Mouse (Mus musculus): Measurements from ENCODE around the gene Hoxd4. TPM values are rescaled to one million over a fixed set of nuclear protein-coding genes. Genes with fewer than 3 reads are reported as not detected.

Gene Hoxd4
- polyA plus RNA-seq, 1 experiment from 2014 or later, result 0.29 TPM

- H3K9me3 ChIP-seq, result no peaks in the 10 kb centered on the region
- peaks cover 24% of the 10 kb centered on the region for H3K4me1 ChIP-seq
- 9% methylated on average over 57 of the region's 58 CpGs for WGBS
- H3K36me3 ChIP-seq, result no peaks in the 10 kb centered on the region
- H3K9ac ChIP-seq, result no peak overlapping the region
- no peak for ATAC-seq (ENCODE audit: insufficient number of reproducible peaks, low FRiP score, low TSS enrichment, low read depth)
- peak overlapping the region; percentile 26; the same call in 1 of the 2 replicates for H3K4me2 ChIP-seq
- peak overlapping the region; percentile 15 for H3K4me3 ChIP-seq
- no peak overlapping the region for H3K27ac ChIP-seq
- H3K27me3 ChIP-seq, result peaks cover 97% of the 10 kb centered on the region
Measured at GRCm38 (mm10) chr2:74746298-74746921, 34.7 kb downstream of the Hoxd4 start.

GRCm38 (mm10) chr2:74747006-74747405 lies 35.3 kb downstream of the Hoxd4 start:
- peak overlapping the region; percentile 15; the same call in 1 of the 2 replicates for H3K4me3 ChIP-seq
- H3K9me3 ChIP-seq, result no peaks in the 10 kb centered on the region
- H3K4me1 ChIP-seq, result peaks cover 24% of the 10 kb centered on the region
- WGBS, result 12% methylated on average over 24 of the region's 24 CpGs
- H3K4me2 ChIP-seq, result 0 out of 2 replicates have a peak overlapping the region, but pooled peaks have one; percentile 26
- no peak for ATAC-seq (ENCODE audit: insufficient number of reproducible peaks, low FRiP score, low TSS enrichment, low read depth)
- no peak overlapping the region for H3K27ac ChIP-seq
- H3K36me3 ChIP-seq, result no peaks in the 10 kb centered on the region
- no peak overlapping the region for H3K9ac ChIP-seq
- peaks cover 97% of the 10 kb centered on the region for H3K27me3 ChIP-seq

GRCm38 (mm10) chr2:74747661-74748141 lies 36.0 kb downstream of the Hoxd4 start:
- H3K36me3 ChIP-seq, result no peaks in the 10 kb centered on the region
- no peak for ATAC-seq (ENCODE audit: insufficient number of reproducible peaks, low FRiP score, low TSS enrichment, low read depth)
- H3K4me1 ChIP-seq, result peaks cover 28% of the 10 kb centered on the region
- no peak overlapping the region for H3K27ac ChIP-seq
- H3K9me3 ChIP-seq, result no peaks in the 10 kb centered on the region
- WGBS, result 28% methylated on average over 11 of the region's 11 CpGs
- H3K9ac ChIP-seq, result no peak overlapping the region
- H3K4me3 ChIP-seq, result no peak overlapping the region
- peaks cover 97% of the 10 kb centered on the region for H3K27me3 ChIP-seq
- no peak overlapping the region for H3K4me2 ChIP-seq

- Histone ChIP-seq H3K4me2 (no peak overlapping the region), H3K27ac (no peak overlapping the region), H3K4me1 (peaks cover 33% of the 10 kb centered on the region), H3K4me3 (no peak overlapping the region), H3K27me3 (peaks cover 99% of the 10 kb centered on the region), H3K36me3 (no peaks in the 10 kb centered on the region), H3K9me3 (no peaks in the 10 kb centered on the region), H3K9ac (no peak overlapping the region)
- ATAC-seq (ENCODE audit: insufficient number of reproducible peaks, low FRiP score, low TSS enrichment, low read depth), result no peak
- WGBS, result 26% methylated on average over 9 of the region's 9 CpGs
Measured at GRCm38 (mm10) chr2:74748436-74748995, 36.8 kb downstream of the Hoxd4 start.

GRCm38 (mm10) chr2:74749337-74750121 lies 37.8 kb downstream of the Hoxd4 start:
- Histone ChIP-seq H3K4me3 (peak overlapping the region; percentile 31), H3K4me2 (peak overlapping the region; percentile 46), H3K9ac (no peak overlapping the region), H3K9me3 (no peaks in the 10 kb centered on the region), H3K27me3 (peaks cover 99% of the 10 kb centered on the region), H3K27ac (no peak overlapping the region), H3K4me1 (peaks cover 33% of the 10 kb centered on the region), H3K36me3 (no peaks in the 10 kb centered on the region)
- ATAC-seq (ENCODE audit: insufficient number of reproducible peaks, low FRiP score, low TSS enrichment, low read depth), result peak; percentile 38; the same call in 1 of the 2 replicates
- WGBS, result under 1% methylated on average over 47 of the region's 47 CpGs

- Histone ChIP-seq H3K4me1 (peaks cover 33% of the 10 kb centered on the region), H3K27me3 (peaks cover 98% of the 10 kb centered on the region), H3K27ac (no peak overlapping the region), H3K9me3 (no peaks in the 10 kb centered on the region), H3K36me3 (no peaks in the 10 kb centered on the region), H3K4me3 (no peak overlapping the region), H3K9ac (no peak overlapping the region), H3K4me2 (no peak overlapping the region; the same call in 1 of the 2 replicates)
- WGBS, result 50% methylated on average over 5 of the region's 5 CpGs
- ATAC-seq (ENCODE audit: insufficient number of reproducible peaks, low FRiP score, low TSS enrichment, low read depth), result no peak
Measured at GRCm38 (mm10) chr2:74750731-74751250, 39.1 kb downstream of the Hoxd4 start.

GRCm38 (mm10) chr2:74751861-74752260 lies 40.1 kb downstream of the Hoxd4 start:
- Histone ChIP-seq H3K4me2 (no peak overlapping the region), H3K27me3 (peaks cover 95% of the 10 kb centered on the region), H3K9ac (no peak overlapping the region), H3K9me3 (no peaks in the 10 kb centered on the region), H3K4me1 (peaks cover 25% of the 10 kb centered on the region), H3K4me3 (no peak overlapping the region), H3K27ac (no peak overlapping the region), H3K36me3 (no peaks in the 10 kb centered on the region)
- 81% methylated on average over 1 of the region's 1 CpGs for WGBS
- no peak for ATAC-seq (ENCODE audit: insufficient number of reproducible peaks, low FRiP score, low TSS enrichment, low read depth)

- Histone ChIP-seq H3K27me3 (peaks cover 90% of the 10 kb centered on the region), H3K9me3 (no peaks in the 10 kb centered on the region), H3K27ac (no peak overlapping the region), H3K4me1 (peaks cover 22% of the 10 kb centered on the region), H3K4me2 (peak overlapping the region; percentile 66), H3K9ac (no peak overlapping the region), H3K36me3 (no peaks in the 10 kb centered on the region), H3K4me3 (peak overlapping the region; percentile 34)
- WGBS, result 4% methylated on average over 45 of the region's 45 CpGs
- ATAC-seq (ENCODE audit: insufficient number of reproducible peaks, low FRiP score, low TSS enrichment, low read depth), result no peak
Measured at GRCm38 (mm10) chr2:74752431-74753174, 40.9 kb downstream of the Hoxd4 start.

- Histone ChIP-seq H3K4me3 (peak overlapping the region; percentile 34), H3K4me2 (peak overlapping the region; percentile 66), H3K27me3 (peaks cover 90% of the 10 kb centered on the region), H3K27ac (no peak overlapping the region), H3K9me3 (no peaks in the 10 kb centered on the region), H3K9ac (no peak overlapping the region), H3K4me1 (peaks cover 22% of the 10 kb centered on the region), H3K36me3 (no peaks in the 10 kb centered on the region)
- WGBS, result 4% methylated on average over 24 of the region's 25 CpGs
- no peak for ATAC-seq (ENCODE audit: insufficient number of reproducible peaks, low FRiP score, low TSS enrichment, low read depth)
Measured at GRCm38 (mm10) chr2:74753175-74753523, 41.4 kb downstream of the Hoxd4 start.

GRCm38 (mm10) chr2:74753711-74754110 lies 42.0 kb downstream of the Hoxd4 start:
- Histone ChIP-seq H3K27ac (no peak overlapping the region), H3K4me3 (no peak overlapping the region), H3K27me3 (peaks cover 89% of the 10 kb centered on the region), H3K9ac (no peak overlapping the region), H3K4me1 (peaks cover 22% of the 10 kb centered on the region), H3K9me3 (no peaks in the 10 kb centered on the region), H3K4me2 (no peak overlapping the region), H3K36me3 (no peaks in the 10 kb centered on the region)
- 41% methylated on average over 5 of the region's 5 CpGs for WGBS
- ATAC-seq (ENCODE audit: insufficient number of reproducible peaks, low FRiP score, low TSS enrichment, low read depth), result no peak

GRCm38 (mm10) chr2:74760146-74760545 lies 48.4 kb downstream of the Hoxd4 start:
- H3K27me3 ChIP-seq, result peaks cover 82% of the 10 kb centered on the region
- no peak for ATAC-seq (ENCODE audit: insufficient number of reproducible peaks, low FRiP score, low TSS enrichment, low read depth)

More at GRCm38 (mm10) chr2:74760146-74760545, 48.4 kb downstream of the Hoxd4 start:
- Histone ChIP-seq H3K4me3 (no peak overlapping the region), H3K9ac (no peak overlapping the region), H3K4me2 (no peak overlapping the region), H3K27ac (no peak overlapping the region), H3K9me3 (no peaks in the 10 kb centered on the region), H3K4me1 (peaks cover 21% of the 10 kb centered on the region), H3K36me3 (no peaks in the 10 kb centered on the region)
- WGBS, result 9% methylated on average over 1 of the region's 1 CpGs

All from limb, embryonic 15.5 days (tissue).